Mouse (Mus musculus): ENCODE measurements around the gene Mbnl2.

The Mbnl2 gene

DNA sequence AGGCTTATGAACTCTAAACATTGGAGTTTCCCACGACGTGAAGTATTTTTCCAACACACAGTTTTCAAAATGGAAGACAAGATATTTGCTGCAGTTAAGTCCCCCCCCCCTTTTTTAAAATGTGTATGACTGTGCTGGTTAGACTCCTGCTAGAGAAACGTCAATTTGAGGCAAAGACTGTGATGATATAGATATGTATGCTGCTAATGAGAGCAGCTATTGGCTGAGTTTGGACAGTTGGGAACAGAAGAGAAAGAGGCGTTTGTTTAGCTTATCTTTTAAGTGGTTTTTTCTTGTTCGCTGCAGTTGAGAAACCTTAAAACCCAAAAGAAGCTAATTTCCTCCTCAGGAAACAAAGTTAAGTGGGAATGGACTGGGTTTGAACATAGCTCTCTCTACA, 106.7 kb downstream of the Mbnl2 start:
- DNase-seq (ENCODE audit: low read depth, low spot score): no peak

DNA sequence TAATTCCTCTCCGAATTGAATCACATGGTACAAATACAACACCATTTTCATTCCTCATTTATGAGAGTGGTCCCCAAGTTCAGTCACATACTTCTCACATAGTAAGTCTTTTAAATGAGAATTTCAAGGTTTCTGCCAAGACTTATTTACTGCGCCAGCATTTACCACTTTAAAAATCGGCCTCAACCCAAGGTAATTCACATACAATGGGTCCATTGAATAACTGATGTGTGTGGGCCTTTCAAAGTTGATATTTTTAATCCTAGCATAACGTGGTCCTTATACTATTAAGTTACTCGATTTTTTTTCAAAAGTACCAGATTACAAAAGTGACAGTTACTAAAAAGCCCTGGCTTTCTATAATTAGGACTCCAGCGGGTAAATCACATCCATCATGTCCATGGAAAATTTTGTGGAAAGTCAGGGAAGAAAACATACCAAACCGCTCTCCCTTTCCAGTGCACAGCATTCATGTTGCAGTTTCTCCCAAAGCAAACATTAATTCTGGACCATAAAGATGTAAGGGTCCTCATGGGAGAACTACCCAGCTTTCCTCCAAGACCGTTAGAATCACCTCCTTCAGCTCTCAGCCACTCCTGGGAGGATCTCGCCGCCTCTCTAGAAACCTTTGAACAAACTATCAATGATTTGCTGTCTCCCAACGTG, 107.8 kb downstream of the Mbnl2 start:
- no peak for DNase-seq (ENCODE audit: low read depth, low spot score)

DNA sequence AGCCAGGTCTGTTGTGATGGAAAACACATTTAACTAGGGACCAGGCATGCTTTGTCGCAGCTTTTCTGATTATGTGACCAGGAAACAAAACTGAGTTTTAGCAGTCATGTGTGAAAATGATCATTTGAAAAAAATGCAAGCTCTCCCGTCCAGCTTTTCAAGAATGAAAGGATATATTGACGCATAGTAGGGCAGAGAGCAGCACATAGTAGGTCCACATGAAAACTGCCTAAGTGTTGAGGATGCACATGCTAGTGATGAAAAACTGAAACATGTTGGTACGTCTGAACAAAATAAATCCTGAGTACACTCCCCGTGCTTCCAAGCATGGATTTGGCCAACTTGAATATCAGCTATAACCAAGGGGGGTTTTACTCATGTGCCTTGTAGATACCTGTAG, 109.1 kb downstream of the Mbnl2 start:
- DNase-seq (ENCODE audit: low read depth, low spot score): no peak

DNA sequence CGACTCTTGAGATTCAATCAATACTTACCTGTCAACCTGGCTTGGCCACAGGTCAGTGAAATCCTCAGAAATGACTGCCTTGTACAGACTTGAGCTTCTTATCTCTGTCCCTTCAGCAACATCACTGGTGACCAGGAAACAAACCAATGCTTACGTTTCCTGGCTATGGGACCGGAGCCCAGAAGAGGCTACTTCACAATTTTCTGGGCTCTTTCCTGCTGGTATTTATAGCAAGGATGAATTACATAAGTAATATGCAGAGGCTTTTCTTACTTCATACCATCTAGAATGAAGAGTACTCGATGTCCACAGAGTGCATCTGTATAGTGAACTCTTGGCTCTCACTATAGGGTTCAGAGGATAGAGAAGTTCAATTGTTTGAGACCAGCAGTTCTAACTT, 111.8 kb downstream of the Mbnl2 start:
- no peak for DNase-seq (ENCODE audit: low read depth, low spot score)

DNA sequence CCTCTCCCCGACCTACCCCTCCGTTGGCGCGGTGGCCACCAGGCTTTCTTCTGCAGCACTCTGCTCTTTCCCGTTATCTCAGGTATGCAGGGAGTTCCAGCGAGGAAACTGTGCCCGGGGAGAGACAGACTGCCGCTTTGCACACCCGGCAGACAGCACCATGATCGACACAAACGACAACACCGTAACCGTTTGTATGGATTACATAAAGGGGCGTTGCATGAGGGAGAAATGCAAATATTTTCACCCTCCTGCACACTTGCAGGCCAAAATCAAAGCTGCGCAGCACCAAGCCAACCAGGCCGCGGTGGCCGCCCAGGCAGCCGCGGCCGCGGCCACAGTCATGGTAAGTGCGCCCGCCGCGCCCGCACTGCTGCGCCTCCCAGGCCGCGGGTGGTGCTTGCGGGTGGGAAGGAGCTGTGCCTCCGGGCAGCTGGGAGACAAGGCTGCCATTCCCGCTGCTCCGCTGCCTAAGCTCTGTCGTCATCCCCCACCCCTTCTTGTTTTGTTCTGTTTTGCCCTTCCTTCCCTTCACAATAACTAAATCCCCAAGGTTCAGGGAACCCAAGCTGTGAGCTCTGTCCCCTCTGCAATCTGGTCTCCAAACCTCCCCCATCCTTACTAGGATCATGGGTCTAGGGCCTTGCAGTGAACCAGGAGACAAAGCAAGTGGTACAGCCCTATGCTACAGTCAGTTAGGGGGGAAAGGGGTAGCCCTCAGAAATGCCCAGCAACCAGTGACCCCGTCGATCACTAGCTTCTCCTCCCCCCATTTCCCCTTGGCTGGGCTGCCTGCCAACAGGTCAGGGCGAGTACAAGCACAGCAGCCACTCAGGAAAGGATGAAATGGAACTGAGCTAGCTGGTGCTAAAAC, 113.6 kb downstream of the Mbnl2 start:
- DNase-seq (ENCODE audit: low read depth, low spot score): peak; percentile 17

DNA sequence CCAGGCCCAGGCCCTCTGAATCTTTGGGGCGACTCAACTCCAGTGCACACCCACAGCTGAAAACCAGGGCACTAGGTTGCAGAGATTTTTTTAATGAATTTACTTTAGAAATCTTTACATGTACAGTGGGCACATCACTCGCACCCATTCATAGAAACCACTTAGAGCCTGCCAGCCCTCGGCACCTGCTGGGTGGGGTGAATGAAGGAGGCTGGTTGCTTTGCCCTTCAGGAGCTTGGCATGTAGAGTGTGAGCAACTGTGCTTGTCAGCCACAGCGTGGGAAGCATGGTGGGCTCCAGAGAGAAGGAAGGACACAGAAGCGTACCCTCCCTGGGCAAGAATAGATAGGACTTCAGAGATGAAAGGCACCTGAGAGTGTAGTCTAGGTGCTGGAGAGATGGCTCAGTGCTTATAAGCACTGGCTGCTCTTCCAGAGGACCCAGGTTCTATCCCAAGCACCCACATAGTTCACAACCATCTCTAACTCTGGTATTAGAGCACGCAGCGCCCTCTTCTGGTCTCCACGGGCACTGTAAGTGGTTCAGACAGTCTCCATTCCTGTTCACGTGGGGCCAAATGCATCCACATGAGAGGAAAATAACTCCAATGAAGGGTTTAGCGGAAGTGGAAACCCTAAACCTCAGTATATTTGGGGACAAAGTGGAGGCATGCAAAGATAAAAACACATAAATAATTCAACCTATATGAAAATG, 114.9 kb downstream of the Mbnl2 start:
- no peak for DNase-seq (ENCODE audit: low read depth, low spot score)

DNA sequence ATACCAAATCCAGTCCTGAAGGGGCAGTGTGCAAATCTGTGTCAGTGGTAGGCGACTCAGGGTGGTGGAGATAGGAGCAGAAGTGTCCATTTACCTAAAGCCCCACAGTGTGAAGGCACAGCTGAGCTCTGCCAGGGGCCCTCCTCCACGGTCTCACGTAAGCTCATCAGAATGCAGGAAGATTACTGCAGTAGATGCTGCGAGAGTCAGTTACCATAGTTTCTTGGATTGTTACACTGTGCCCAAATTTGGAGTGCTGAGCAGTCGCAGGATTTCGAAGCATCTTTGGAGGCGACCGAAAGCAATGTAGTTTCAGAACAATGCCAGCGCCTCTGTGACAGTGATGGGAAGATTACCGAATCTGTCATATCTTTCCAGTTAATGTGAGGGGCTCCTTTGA, 116.2 kb downstream of the Mbnl2 start:
- DNase-seq (ENCODE audit: low read depth, low spot score): no peak

DNA sequence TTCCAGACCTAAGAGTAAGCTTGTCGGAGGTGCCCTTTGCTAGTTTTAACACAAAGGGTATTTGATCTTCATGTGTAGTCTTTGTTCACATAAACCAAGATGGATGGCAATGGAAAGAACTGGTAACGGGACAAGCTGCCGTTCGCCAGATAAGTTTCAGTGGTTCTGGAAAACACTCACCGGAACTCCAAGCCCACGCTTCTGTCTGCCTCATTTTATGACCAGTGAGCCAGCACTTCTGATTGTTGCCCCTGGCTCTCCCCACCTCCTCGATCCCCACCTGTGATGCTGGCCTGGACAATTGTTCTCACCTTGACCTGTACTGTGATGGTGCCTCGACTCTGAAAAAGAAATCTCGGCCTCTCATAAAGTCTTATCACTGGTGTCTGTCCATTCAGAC, 117.0 kb downstream of the Mbnl2 start:
- DNase-seq (ENCODE audit: low read depth, low spot score): no peak

DNA sequence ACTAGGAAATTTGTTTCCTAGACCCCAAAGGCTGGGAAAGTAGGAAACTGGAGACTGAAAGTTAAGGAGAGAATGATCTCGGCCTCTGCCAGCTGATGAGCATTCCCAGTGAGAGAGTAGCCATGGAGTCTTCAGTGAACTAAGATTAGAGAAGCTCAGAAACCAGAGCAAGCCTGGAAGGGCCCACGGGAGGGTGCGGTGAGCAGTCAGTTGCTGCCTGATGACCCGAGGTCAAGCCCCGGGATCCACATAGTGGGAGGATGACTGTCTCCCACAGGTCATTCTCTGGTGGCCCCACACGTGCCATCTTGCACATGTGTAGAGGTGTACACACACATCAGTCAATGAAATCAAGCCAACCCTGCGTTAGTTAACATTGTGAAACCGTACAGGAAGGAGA, 118.0 kb downstream of the Mbnl2 start:
- DNase-seq (ENCODE audit: low read depth, low spot score): no peak

DNA sequence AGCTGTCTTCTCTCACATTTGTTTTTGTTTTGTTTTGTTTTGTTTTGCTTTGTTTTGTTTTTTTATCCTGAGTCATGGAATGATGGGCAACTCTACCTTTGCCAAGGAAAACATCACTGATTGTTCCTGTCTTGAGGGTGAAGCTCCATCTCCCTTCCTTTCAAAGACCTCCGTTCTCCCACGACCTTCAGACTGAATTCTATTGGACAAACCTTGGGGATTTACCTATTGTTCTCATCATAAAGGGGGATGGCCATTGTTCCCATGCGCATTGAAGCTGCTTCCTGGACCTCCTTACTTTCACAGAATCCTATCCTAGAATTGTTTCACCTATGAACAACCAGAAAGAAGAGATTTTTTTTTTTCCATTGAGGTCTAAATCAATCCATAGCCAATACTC, 118.7 kb downstream of the Mbnl2 start:
- no peak for DNase-seq (ENCODE audit: low read depth, low spot score)

DNA sequence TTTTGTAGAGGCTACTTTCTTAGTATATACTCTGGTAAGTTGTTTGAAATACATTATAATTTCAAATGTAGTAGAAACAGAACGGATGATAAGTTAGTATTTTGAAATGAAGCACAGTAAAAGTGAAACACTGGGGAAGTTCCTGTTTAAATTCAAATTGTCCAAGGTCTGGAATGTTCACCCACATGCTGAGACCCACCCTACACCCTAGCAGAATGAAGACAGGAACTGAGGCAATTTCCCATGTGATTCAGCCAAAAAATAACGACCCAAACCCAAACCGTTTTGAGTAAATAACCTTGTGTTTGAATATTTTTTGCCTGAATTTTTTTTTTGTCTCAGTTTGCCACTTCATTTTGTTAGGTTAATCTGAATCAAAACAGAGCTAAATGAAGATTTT, 119.4 kb downstream of the Mbnl2 start:
- DNase-seq (ENCODE audit: low read depth, low spot score): no peak

DNA sequence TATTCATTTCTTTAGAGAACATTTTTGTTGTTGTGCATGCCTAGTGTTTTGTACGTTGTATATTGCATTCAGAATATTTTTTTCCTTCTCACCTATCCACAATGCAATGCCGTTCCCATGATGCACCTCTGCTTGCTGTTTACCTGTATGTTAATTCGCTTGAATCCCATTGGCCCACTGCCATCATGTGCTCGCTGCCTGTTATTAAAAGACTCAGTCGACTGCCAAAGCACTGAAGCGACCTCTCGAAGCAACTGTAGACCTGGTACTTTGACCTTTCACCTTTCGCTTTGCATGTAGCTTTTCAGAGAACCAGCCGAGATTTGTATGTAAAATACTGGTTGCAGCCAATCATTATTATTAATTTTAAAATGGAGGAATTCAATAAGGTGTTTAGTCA, 120.0 kb downstream of the Mbnl2 start:
- DNase-seq (ENCODE audit: low read depth, low spot score): no peak

DNA sequence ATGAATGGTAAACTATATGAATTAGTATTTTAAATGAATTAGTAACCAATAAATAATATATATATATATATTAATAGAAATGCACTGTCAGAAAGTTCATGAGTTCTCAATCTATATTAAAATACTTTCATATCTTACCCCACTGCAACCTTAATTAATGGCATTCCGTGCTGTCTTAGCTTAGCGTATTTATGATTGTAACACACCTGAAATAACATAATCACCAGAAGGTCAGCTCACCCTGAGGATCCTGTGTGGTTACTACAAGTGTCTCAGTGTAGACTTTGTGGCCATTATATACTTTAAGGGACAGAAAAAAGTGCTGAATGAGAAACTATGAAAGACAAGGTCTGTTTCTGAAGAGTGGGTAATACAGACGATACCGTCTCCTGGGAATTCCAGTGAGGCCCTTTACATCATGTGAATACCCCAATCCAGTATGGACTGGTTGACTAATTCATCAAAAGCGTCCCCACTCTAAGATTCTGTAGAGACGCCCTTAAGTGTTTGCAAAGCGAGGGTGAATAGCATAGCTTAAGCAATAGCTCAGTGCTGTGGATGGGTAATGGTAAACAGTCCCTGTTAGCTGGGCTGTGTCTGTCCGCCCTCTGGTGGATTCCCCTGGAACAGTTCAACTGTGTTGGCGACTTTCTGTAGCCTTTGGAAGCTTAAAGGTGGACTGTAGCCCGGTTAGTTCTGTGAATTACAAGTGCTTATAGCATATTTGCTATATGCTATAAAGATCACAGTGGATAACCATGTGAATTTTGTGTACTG, 122.6 kb downstream of the Mbnl2 start:
- peak; percentile 65 for DNase-seq (ENCODE audit: low read depth, low spot score)

DNA sequence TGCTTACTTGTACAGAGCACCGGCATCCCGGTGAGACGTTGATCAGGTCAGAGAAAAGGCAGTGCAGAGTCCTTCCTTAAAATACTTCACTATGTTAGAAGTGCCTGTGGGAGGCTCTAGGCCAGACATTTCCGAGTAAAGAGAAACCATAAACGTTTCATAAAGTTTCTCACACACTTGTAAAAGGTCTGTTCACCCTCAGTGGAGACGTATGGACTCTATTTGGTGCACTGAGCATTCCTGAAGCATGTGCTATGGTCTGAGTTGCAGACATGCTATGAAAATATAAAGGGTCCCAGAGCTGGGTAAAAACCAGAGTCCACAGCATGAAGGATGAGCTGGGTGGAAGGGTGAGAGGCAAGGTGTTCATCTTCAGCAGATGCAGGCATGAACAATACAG, 124.1 kb downstream of the Mbnl2 start:
- no peak for DNase-seq (ENCODE audit: low read depth, low spot score)

DNA sequence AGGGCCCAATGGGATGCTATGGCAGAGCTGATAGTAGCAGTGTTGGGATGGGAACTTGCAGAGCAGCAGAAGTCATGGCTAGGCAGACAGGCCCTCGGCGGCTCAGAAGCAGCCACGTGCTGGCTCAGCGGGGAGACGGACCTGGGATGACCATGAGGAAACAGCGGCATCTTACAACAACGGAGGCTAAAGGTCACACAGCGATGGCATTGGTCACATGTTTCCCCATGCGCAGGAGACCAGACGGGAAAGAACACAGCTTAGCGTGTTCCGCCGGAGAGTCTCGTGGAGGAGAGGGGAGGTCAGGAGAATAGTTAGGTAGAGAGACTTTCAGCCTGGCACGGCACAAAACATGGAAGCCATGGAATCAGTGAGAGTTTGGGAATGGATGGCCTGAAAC, 125.7 kb downstream of the Mbnl2 start:
- DNase-seq (ENCODE audit: low read depth, low spot score): no peak

DNA sequence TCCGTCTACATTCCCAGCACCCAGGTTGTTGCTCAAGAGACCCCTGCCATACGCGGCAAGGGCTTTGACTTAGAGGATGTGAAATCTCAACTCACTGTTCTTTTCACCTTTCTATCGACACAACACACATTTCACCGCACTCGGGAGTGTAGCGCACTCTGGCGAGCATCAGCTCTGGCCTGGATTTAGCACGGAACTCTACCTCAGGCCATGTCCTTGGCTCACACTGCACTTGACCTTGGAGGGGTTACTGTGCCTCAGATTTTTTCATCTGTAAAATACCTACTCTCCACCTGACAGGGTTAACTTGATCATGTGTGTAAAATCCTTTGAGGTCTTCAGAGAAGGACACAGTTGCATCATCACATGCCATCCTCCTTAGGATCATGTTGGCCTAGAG, 127.2 kb downstream of the Mbnl2 start:
- no peak for DNase-seq (ENCODE audit: low read depth, low spot score)

DNA sequence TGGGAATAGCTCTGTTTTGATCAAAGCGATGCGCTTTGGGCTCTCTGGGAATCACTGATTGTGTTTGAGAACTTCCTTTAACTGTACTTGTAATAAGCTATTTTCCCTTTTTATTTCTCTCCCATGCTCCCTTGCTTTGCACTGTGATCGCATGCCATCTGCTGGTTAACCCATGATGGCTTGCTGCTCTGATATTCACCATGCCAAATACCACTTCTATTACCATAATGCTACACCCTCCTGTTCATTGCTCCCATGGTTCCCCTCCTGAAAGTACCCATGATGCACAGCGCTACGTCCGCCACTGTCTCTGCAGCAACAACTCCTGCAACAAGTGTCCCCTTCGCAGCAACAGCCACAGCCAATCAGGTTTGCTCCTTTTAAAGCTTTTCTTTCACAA, 128.9 kb downstream of the Mbnl2 start:
- DNase-seq (ENCODE audit: low read depth, low spot score): no peak

DNA sequence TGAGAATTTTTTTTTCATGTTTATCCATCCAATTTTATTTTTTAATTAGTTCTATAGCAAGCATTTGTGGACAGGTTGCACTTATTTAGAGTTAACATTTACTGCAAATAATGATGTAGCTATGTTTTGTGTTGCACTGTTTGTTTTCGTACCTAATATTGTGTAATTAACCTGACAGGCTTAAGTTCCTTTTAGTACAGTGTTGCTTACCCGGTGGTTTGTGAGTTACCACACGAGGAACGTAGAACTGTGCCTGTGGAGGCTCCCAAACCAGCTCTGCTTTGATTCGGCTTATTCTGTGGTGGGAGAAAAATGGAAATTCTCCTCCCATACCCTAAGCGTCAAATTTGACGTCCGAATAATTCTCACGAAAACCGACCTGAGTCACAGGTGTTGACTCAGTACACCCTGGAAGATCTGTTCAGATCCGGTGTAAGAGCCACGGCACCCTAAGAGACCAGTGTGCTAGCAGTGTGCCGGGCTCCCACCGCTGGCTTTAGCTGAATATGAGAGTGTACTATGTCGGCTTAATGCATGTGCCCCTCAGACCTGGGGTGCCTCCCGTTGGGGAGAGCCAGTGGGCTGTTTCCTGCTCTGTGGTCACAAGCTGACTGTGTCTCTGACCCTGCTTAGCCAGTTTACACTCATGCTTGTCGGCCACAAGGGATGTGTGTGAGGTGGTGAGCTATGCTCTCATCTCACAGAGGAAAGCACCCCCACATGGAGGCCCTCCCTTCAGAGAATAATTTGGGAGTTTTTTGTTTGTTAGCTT, 129.5 kb downstream of the Mbnl2 start:
- DNase-seq (ENCODE audit: low read depth, low spot score): no peak

DNA sequence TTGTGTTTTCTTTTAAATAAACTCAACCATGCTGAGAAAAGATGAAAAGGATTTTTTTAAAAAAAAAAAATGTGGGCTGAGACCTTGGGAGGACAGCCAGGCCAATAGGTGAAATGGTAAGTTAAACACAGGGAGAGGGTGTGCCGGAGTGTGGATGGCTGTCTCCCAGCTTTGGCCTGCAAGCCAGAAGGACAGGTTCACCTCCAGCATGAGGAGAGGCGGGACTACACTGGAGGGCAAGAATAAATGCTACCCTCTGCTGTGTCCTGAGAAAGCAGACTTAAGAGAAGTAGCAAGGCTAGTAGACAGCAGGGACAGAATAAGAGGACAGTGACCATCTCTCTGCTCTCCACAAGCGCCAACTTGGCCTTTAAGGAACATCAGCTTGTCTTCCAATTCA, 130.1 kb downstream of the Mbnl2 start:
- DNase-seq (ENCODE audit: low read depth, low spot score): no peak

DNA sequence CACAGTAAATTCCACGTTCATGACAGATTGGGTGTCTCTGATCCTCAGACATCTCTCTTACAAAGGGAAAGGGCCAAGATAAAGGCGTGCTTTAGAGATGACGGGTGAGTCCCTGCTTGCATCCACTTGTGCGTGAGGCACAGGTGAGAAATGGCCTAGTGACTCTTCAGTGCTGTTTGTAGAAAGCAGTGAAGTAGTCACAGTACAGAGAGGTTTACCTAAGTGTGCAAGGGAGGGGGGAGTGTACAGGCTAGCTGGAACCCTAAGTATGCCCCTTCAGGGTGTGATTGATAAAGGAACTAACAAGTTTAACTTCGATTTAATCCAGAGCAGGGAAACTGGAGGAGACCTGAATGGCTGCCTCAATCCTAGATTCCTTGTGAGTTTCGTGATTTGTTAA, 130.8 kb downstream of the Mbnl2 start:
- no peak for DNase-seq (ENCODE audit: low read depth, low spot score)

DNA sequence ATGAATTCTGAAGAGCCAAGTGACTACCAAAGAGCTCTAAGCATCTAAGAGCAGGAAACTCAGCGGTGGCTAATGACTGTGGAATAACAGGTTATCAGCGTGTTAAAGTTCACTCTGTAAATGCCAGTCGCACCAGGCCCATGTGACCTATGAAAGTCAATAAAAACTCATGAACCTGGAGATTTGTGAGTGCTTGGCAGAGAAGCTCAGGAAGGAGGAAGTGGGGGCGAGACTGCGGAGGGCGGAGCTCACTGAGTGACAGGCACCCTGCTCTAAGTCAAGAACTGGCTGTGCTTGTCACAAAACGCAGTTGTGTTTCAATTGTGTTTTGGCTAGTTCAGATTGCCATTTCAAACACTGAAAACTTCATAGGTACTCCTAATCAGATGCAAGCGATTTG, 131.4 kb downstream of the Mbnl2 start:
- DNase-seq (ENCODE audit: low read depth, low spot score): no peak
